7 mouse cellular contexts compared by ENCODE assay signal in the genomic region with DNA sequence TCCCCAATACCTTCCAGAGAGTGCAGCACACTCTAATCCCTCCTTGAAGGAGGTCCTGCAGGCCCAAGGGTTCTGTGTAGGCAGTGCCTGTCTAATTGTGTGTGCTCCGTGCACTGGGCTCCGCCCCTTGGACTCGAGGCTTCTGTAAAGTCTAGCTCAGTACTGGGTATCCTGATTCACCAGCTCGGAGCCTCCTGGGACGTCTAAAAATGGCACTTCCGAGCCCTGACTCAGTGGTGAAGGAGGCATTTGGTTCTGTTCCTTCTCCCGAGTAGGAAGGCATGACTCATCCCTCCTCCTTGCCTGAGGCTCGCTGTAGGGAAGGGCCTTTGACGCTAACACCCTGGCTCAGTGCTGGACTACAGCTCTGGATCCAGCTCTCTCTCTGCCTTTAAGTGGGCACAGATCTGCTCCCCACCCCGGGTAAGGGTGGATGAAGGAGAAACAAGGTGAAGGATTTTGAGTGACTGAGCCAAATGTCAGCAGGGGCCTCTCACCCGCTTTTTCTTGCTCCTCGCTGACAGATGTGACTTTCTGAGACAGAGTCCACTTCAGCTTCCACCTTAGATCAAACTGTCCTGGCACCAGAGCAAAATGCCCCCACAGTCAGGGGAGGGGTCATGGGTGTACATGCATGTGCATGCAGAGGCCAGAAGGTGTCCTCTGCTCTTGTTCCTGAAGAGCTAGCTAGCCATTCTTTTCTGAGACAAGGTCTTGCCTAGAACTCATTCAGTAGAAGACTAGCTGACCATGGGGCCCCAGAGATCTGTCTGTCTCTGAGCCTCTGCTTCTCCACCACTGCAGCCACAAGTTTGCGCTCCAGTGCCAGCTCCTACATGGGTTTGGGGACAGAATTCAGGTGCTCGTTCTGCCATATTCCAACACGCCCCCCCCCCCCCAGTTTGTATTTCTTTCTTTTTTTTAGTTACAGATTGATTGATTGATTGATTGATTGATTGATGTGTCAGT.
DNase-seq lines count a peak whose midpoint lies in the region; ATAC-seq lines count a peak whose summit lies in the region.

No protein-coding gene starts in this region.

- DNase-seq in right cerebral cortex, adult 18-20 months = peak; percentile 94
- DNase-seq in right cerebral cortex, postnatal 4 days = no peak
- DNase-seq in brain, adult 2 months (ENCODE audit: low read depth, low spot score) = peak; percentile 97
- DNase-seq in gastrocnemius, adult 8-10 months (ENCODE audit: low spot score in 2 of 2) = peak; percentile 43 to 44

- peaks cover 33% of the 10 kb centered on the region for H3K4me1 ChIP-seq in kidney, embryonic 16.5 days (ENCODE audit: insufficient read depth, low read length)
- H3K4me1 ChIP-seq in lung, embryonic 15.5 days = 0 out of 2 replicates have a peak, but pooled peaks cover 6% of the 10 kb centered on the region
- H3K4me1 ChIP-seq in stomach, embryonic 15.5 days = peaks cover 3% of the 10 kb centered on the region; the same call in 1 of the 2 replicates

- 42% methylated on average over 15 of the region's 15 CpGs for WGBS in kidney, embryonic 16.5 days
- 41% methylated on average over 15 of the region's 15 CpGs for WGBS in lung, embryonic 15.5 days
- WGBS in stomach, embryonic 15.5 days = 40% methylated on average over 15 of the region's 15 CpGs

- no peak overlapping the region for H3K27ac ChIP-seq in kidney, embryonic 16.5 days (ENCODE audit: low read length)
- no peak overlapping the region for H3K27ac ChIP-seq in lung, embryonic 15.5 days
- no peak overlapping the region for H3K27ac ChIP-seq in stomach, embryonic 15.5 days

- H3K4me3 ChIP-seq in kidney, embryonic 16.5 days (ENCODE audit: low read length) = no peak overlapping the region
- no peak overlapping the region for H3K4me3 ChIP-seq in lung, embryonic 15.5 days
- no peak overlapping the region for H3K4me3 ChIP-seq in stomach, embryonic 15.5 days (replicated peaks)

- H3K27me3 ChIP-seq in kidney, embryonic 16.5 days (ENCODE audit: insufficient read depth, low read length) = no peaks in the 10 kb centered on the region
- H3K27me3 ChIP-seq in lung, embryonic 15.5 days = no peaks in the 10 kb centered on the region
- H3K27me3 ChIP-seq in stomach, embryonic 15.5 days (replicated peaks) = no peaks in the 10 kb centered on the region

- no peaks in the 10 kb centered on the region for H3K9me3 ChIP-seq in kidney, embryonic 16.5 days (ENCODE audit: low read length)
- no peaks in the 10 kb centered on the region for H3K9me3 ChIP-seq in lung, embryonic 15.5 days
- H3K9me3 ChIP-seq in stomach, embryonic 15.5 days = no peaks in the 10 kb centered on the region

- peak; percentile 32; the same call in 1 of the 2 replicates for ATAC-seq in kidney, embryonic 16.5 days (ENCODE audit: low FRiP score, low TSS enrichment)
- peak; percentile 50; the same call in 1 of the 2 replicates for ATAC-seq in lung, embryonic 15.5 days (ENCODE audit: borderline replicate concordance, extremely low read depth, low FRiP score, low TSS enrichment)
- peak; percentile 81 for ATAC-seq in stomach, embryonic 15.5 days (ENCODE audit: insufficient read depth, low FRiP score, low read depth)

- H3K36me3 ChIP-seq in kidney, embryonic 16.5 days (ENCODE audit: insufficient read depth, low read length) = no peaks in the 10 kb centered on the region
- H3K36me3 ChIP-seq in lung, embryonic 15.5 days = no peaks in the 10 kb centered on the region
- H3K36me3 ChIP-seq in stomach, embryonic 15.5 days = no peaks in the 10 kb centered on the region

- H3K4me2 ChIP-seq in kidney, embryonic 16.5 days (replicated peaks; ENCODE audit: low read depth, low read length) = 0 out of 2 replicates have a peak overlapping the region, but pooled peaks have one; percentile 3
- no peak overlapping the region for H3K4me2 ChIP-seq in lung, embryonic 15.5 days
- peak overlapping the region; percentile 35 for H3K4me2 ChIP-seq in stomach, embryonic 15.5 days

- H3K9ac ChIP-seq in kidney, embryonic 16.5 days (replicated peaks; ENCODE audit: low read length) = peak overlapping the region; percentile 2; the same call in 1 of the 2 replicates
- H3K9ac ChIP-seq in lung, embryonic 15.5 days = no peak overlapping the region
- no peak overlapping the region for H3K9ac ChIP-seq in stomach, embryonic 15.5 days
